Mouse (Mus musculus): ENCODE data around the gene Tbcd. TPM values are rescaled to one million over a fixed set of nuclear protein-coding genes. Genes with fewer than 3 reads are reported as not detected.
"Not testable (repeated sequence)": the region's sequence is repeated elsewhere in the genome, so short reads cannot be mapped to it uniquely, and the experiment has no call there.

The Tbcd gene
- polyA plus RNA-seq, 3 experiments from 2014 or later, result 15.2 to 27.0 (median 25.9) TPM

DNA sequence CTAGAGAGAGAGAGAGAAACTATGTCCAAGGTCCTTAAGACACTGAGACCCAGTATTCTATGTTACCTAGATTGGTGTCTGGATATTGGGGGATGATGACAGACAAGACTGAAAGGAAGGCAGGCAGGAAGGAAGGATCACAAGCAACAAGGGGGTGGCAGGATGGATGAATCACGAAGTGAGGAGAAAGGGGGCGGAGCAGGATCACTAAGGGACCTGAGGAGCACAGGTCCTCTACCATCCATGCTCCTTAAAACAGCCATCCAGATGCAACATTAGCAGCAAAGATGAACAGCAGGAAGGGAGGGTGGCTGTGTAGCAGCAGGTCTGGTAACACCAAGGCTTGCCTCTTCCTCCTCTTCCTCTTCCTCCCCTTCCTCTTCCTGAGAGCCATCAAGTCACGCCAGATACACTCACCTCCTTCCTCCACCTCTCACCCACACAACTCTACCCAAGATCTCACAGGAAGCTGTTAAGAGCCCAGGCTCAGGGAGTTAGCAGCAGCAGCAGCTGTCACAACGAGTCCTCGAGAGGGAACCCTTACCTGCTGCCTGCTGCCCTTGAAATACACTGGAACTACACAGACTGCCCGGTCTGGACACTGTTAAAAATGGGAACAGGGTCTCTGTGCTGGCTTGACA is 203.5 kb downstream of the Tbcd start:
- peak; percentile 78 for ATAC-seq

DNA sequence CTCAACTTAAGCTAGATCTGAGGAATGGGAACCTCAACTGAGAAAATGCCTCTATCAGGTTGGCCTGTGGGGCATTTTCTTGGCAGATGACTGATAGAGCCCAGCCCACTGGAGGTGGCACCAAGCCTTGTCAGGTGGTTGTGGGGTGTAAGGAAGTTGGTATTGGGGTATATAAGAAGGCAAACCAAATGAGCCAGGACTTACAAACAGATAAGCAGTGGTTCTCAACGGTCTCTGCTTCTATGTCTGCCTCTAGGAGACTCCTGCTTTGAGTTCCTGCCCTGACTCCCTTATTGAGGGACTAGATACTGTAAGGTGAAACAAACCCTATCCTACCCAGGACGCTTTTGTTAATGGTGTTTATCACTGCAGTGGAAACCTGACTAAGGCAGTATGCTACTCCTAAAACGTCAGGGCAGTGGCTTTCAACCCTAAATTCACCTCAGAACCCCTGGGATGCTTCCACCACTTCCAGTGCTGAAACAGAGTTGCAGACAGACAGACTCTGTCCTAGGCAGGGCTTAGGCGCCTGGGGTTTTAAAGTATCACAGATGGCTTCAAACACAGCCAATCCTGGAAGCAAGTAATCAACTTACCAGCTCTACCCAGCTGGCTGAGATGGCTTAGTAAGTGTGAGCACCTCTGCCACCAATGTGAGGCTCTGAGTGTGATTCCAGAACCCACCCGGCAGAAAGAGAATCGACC is 204.2 kb downstream of the Tbcd start:
- ATAC-seq, result peak; percentile 36

GRCm38 (mm10) chr11:121658151-121658550 is 206.4 kb downstream of the Tbcd start:
- no peak for ATAC-seq

GRCm38 (mm10) chr11:121660604-121661003 is 208.9 kb downstream of the Tbcd start:
- not testable (repeated sequence) for ATAC-seq

DNA sequence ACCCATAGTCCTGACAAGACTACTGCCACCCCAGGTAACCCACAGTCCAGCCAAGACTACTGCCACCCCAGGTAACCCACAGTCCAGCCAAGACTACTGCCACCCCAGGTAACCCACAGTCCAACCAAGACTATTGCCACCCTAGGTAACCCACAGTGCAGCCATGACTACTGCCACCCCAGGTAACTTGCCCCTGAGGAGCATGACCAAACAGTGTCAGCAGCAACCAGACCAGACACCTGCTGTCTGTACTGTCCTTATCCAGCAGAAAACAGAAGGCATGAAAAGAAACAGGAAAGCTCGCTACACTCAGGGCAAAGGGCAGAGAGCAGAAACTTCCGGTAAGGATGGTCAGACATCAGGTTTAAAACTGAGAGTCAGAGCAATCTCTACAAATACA is 209.4 kb downstream of the Tbcd start:
- no peak for ATAC-seq

Other genes with a start within 250 kb of the Tbcd start
- 1 to 10 TPM in 2 of 3 experiments, under 1 TPM in 1; 0.86 to 2.7 (median 1.5) TPM for gene Hexdc, start 247.5 kb upstream of the Tbcd start, polyA plus RNA-seq (2017; shearing (Covaris generic))
- 1 to 10 TPM; 3.2 to 7.3 (median 5.3) TPM for gene Ogfod3, start 247.2 kb upstream of the Tbcd start, polyA plus RNA-seq (2017; shearing (Covaris generic))
- 10 to 100 TPM; 78.0 to 95.8 (median 86.5) TPM for gene Cybc1, start 222.6 kb upstream of the Tbcd start, polyA plus RNA-seq (2017; shearing (Covaris generic))
- 10 to 100 TPM; 19.6 to 28.6 (median 23.6) TPM for gene Narf, start 214.7 kb upstream of the Tbcd start, polyA plus RNA-seq (2017; shearing (Covaris generic))
- gene Foxk2, start 192.0 kb upstream of the Tbcd start, polyA plus RNA-seq (2017; shearing (Covaris generic)), result 1 to 10 TPM; 6.3 to 8.5 (median 6.6) TPM
- gene Wdr45b, start 97.5 kb upstream of the Tbcd start, polyA plus RNA-seq (2017; shearing (Covaris generic)), result 10 to 100 TPM; 25.9 to 27.2 (median 26.9) TPM
- under 1 TPM in 1 of 3 experiments, not detected in 2; 0.42 TPM for gene Rab40b, start 63.7 kb upstream of the Tbcd start, polyA plus RNA-seq (2017; shearing (Covaris generic))
- 1 to 10 TPM; 8.0 to 9.5 (median 8.3) TPM for gene Fn3krp, start 30.5 kb upstream of the Tbcd start, polyA plus RNA-seq (2017; shearing (Covaris generic))
- under 1 TPM in 1 of 3 experiments, not detected in 2; 0.18 TPM for gene Fn3k, start 17.0 kb upstream of the Tbcd start, polyA plus RNA-seq (2017; shearing (Covaris generic))
- 1 to 10 TPM in 1 of 3 experiments, under 1 TPM in 2; 0.78 to 1.3 (median 0.94) TPM for gene Zfp750, start 67.4 kb downstream of the Tbcd start, polyA plus RNA-seq (2017; shearing (Covaris generic))
- gene B3gntl1, start 221.2 kb downstream of the Tbcd start, polyA plus RNA-seq (2017; shearing (Covaris generic)), result 10 to 100 TPM in 2 of 3 experiments, 1 to 10 TPM in 1; 6.4 to 12.1 (median 10.7) TPM
- gene Metrnl, start 249.6 kb downstream of the Tbcd start, polyA plus RNA-seq (2017; shearing (Covaris generic)), result 1 to 10 TPM in 2 of 3 experiments, under 1 TPM in 1; 0.55 to 3.0 (median 2.1) TPM